Mouse (Mus musculus) C2C12 (cell line): ENCODE data around the gene Socs5.

ENCODE experiments used
- CEBPB ChIP-seq: IDR thresholded peaks from one replicate; pipeline ENCODE4 v1.6.1; 2011; ENCODE audit warnings: low read depth, mild to moderate bottlenecking, control low read depth, moderate library complexity
- CTCF ChIP-seq: IDR thresholded peaks from one replicate; pipeline ENCODE4 v1.5.1; 2011; ENCODE audit not compliant: control insufficient read depth, insufficient read depth, insufficient read length
- MAX ChIP-seq: IDR thresholded peaks from one replicate; pipeline ENCODE4 v1.6.1; 2011; ENCODE audit warnings: mild to moderate bottlenecking, control low read depth
- MYOD1 ChIP-seq: IDR thresholded peaks from one replicate; pipeline ENCODE4 v1.6.1; 2011; ENCODE audit warnings: low read depth; ENCODE audit not compliant: control insufficient read depth, insufficient read length
- USF1 ChIP-seq: IDR thresholded peaks from one replicate; pipeline ENCODE4 v1.6.1; 2011; ENCODE audit warnings: low read depth, mild to moderate bottlenecking, control low read depth, moderate library complexity

GRCm38 (mm10) chr17:87082547-87082946, 24.9 kb upstream of the Socs5 start:
- TF ChIP-seq USF1 = no peak
- no peak for TF ChIP-seq MAX
- no peak for TF ChIP-seq CTCF
- no peak for TF ChIP-seq CEBPB
- TF ChIP-seq MYOD1 = no peak
